Mouse (Mus musculus) midbrain, embryonic 16.5 days (tissue): ENCODE data around the gene Tmem132a. TPM values are rescaled to one million over a fixed set of nuclear protein-coding genes. Genes with fewer than 3 reads are reported as not detected.

Source experiments
- ATAC-seq: fragments of 200-750 bp; cut with Nextera tagmentation; 2 replicates; pipeline ENCODE4 v1.8.0; 2017; ENCODE audit warnings: moderate TSS enrichment
- H3K27ac ChIP-seq: fragments of 300-500 bp; sonication (generic); 2 replicates; pipeline ENCODE4 v1.5.1; 2014; ENCODE audit warnings: mild to moderate bottlenecking, low read length, mixed read lengths
- H3K27me3 ChIP-seq: fragments of 300-500 bp; sonication (generic); 2 replicates; pipeline ENCODE4 v1.6.1; 2014; ENCODE audit warnings: low read depth, low read length, mixed read lengths; ENCODE audit not compliant: control insufficient read depth, insufficient read depth
- H3K36me3 ChIP-seq: fragments of 300-500 bp; sonication (generic); 2 replicates; pipeline ENCODE4 v1.6.1; 2014; ENCODE audit warnings: mild to moderate bottlenecking, low read length, moderate library complexity, mixed read lengths; ENCODE audit not compliant: control insufficient read depth, insufficient read depth
- H3K4me1 ChIP-seq: fragments of 300-500 bp; sonication (generic); 2 replicates; pipeline ENCODE4 v1.6.1; 2014; ENCODE audit warnings: mild to moderate bottlenecking, low read length, mixed read lengths; ENCODE audit not compliant: control insufficient read depth, insufficient read depth
- H3K4me2 ChIP-seq: fragments of 300-500 bp; sonication (generic); 2 replicates; pipeline ENCODE4 v1.6.1; 2014; ENCODE audit warnings: mild to moderate bottlenecking, low read length, mixed read lengths
- H3K4me3 ChIP-seq: fragments of 300-500 bp; sonication (generic); 2 replicates; pipeline ENCODE4 v1.5.1; 2014; ENCODE audit warnings: low read depth, mild to moderate bottlenecking, low read length, moderate library complexity, mixed read lengths
- H3K9ac ChIP-seq: fragments of 300-500 bp; sonication (generic); 2 replicates; pipeline ENCODE4 v1.6.1; 2014; ENCODE audit warnings: low read depth, low read length, mixed read lengths
- H3K9me3 ChIP-seq: fragments of 300-500 bp; sonication (generic); replicated peaks from 2 replicates; pipeline ENCODE4 v1.6.1; 2014; ENCODE audit warnings: mild to moderate bottlenecking, low read length, mixed read lengths; ENCODE audit not compliant: control insufficient read depth, poor library complexity, severe bottlenecking
- WGBS: fragments of 180-500 bp; shearing (Covaris S2); extraction: QIAGEN DNeasy Blood & Tissue Kit; methylation state at CpG from one replicate; pipeline ENCODE4 v1.1.7; 2014; 5-methylcytosine and 5-hydroxymethylcytosine counted together
- polyA plus RNA-seq: library from polyadenylated mRNA; unstranded; fragments of >200 nt; fragmentation: Nextera tagmentation; extraction: Ambion mirVana; gene quantifications from 2 replicates; pipeline ENCODE4 v1.2.1, GENCODE M21; 2015

The Tmem132a gene
- polyA plus RNA-seq, 1 experiment from 2014 or later, result 242 TPM

DNA sequence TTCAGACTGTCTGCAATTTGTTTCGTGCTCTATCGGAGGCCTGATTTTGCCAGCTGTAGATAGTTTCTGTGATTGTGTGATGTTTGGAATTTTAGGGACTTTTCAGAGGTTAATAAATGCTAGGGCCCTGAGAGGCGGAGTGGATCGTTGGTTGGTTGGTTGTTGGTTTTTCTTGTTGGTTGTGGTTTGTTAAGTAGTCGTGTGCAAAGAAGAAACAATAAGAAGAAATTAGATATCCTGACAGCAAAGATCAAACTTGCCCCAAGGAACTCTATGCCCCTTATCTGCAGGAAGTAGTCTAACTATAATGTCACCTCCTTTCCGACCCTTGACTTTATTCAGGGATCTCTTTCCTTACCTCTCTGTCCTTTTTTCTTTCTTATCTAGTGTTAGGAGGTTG lies 58.3 kb downstream of the Tmem132a start:
- Histone ChIP-seq H3K4me2 (no peak overlapping the region), H3K36me3 (no peaks in the 10 kb centered on the region), H3K9ac (no peak overlapping the region), H3K27me3 (no peaks in the 10 kb centered on the region), H3K9me3 (no peaks in the 10 kb centered on the region), H3K4me1 (peaks cover 10% of the 10 kb centered on the region), H3K4me3 (no peak overlapping the region), H3K27ac (no peak overlapping the region)
- no peak for ATAC-seq
- WGBS, result 91% methylated on average over 6 of the region's 6 CpGs

GRCm38 (mm10) chr19:10810176-10810492 lies 59.6 kb downstream of the Tmem132a start:
- no peak overlapping the region for H3K4me2 ChIP-seq
- no peaks in the 10 kb centered on the region for H3K9me3 ChIP-seq
- H3K36me3 ChIP-seq, result no peaks in the 10 kb centered on the region
- H3K4me3 ChIP-seq, result no peak overlapping the region
- H3K27me3 ChIP-seq, result no peaks in the 10 kb centered on the region
- H3K9ac ChIP-seq, result no peak overlapping the region
- ATAC-seq, result peak; percentile 9; the same call in 1 of the 2 replicates
- peaks cover 10% of the 10 kb centered on the region for H3K4me1 ChIP-seq
- peak overlapping the region; percentile 77 for H3K27ac ChIP-seq
- WGBS, result 62% methylated on average over 4 of the region's 4 CpGs

GRCm38 (mm10) chr19:10809428-10810175 lies 60.1 kb downstream of the Tmem132a start:
- H3K4me1 ChIP-seq, result peaks cover 10% of the 10 kb centered on the region
- no peak overlapping the region for H3K9ac ChIP-seq
- ATAC-seq, result peak; percentile 92
- H3K4me2 ChIP-seq, result no peak overlapping the region
- WGBS, result 64% methylated on average over 11 of the region's 11 CpGs
- no peak overlapping the region for H3K4me3 ChIP-seq
- H3K36me3 ChIP-seq, result no peaks in the 10 kb centered on the region
- H3K27me3 ChIP-seq, result no peaks in the 10 kb centered on the region
- H3K27ac ChIP-seq, result peak overlapping the region; percentile 77
- no peaks in the 10 kb centered on the region for H3K9me3 ChIP-seq

GRCm38 (mm10) chr19:10808524-10809233 lies 61.1 kb downstream of the Tmem132a start:
- peak overlapping the region; percentile 77 for H3K27ac ChIP-seq
- peaks cover 10% of the 10 kb centered on the region for H3K4me1 ChIP-seq
- no peak overlapping the region for H3K4me3 ChIP-seq
- no peaks in the 10 kb centered on the region for H3K27me3 ChIP-seq
- no peak overlapping the region for H3K9ac ChIP-seq
- peak; percentile 28; the same call in 1 of the 2 replicates for ATAC-seq
- no peak overlapping the region for H3K4me2 ChIP-seq
- 91% methylated on average over 12 of the region's 12 CpGs for WGBS
- no peaks in the 10 kb centered on the region for H3K9me3 ChIP-seq
- no peaks in the 10 kb centered on the region for H3K36me3 ChIP-seq

Other genes starting within 250 kb of the Tmem132a start
- 1.1 and 2.0 TPM in 2 replicates for gene Vwce, start 235.7 kb downstream of the Tmem132a start, polyA plus RNA-seq
- gene Pga5, start 191.9 kb downstream of the Tmem132a start, polyA plus RNA-seq, result not detected in 2 replicates
- 28.6 and 31.2 TPM in 2 replicates for gene Vps37c, start 181.2 kb downstream of the Tmem132a start, polyA plus RNA-seq
- gene Cd5, start 130.9 kb downstream of the Tmem132a start, polyA plus RNA-seq, result 0.48 and 0.78 TPM in 2 replicates
- gene Cd6, start 39.9 kb downstream of the Tmem132a start, polyA plus RNA-seq, result 0.06 TPM in 1 of 2 replicates, not detected in the other
- gene Slc15a3, start 30.2 kb downstream of the Tmem132a start, polyA plus RNA-seq, result 0.27 and 0.30 TPM in 2 replicates
- 47.0 TPM in 2 replicates for gene Tmem109, start 12.1 kb upstream of the Tmem132a start, polyA plus RNA-seq
- 38.9 and 40.1 TPM in 2 replicates for gene Prpf19, start 25.3 kb upstream of the Tmem132a start, polyA plus RNA-seq
- gene Zp1, start 50.7 kb upstream of the Tmem132a start, polyA plus RNA-seq, result 0.58 and 0.89 TPM in 2 replicates
- gene Ptgdr2, start 67.2 kb upstream of the Tmem132a start, polyA plus RNA-seq, result 0.09 and 0.14 TPM in 2 replicates
- gene Ccdc86, start 79.3 kb upstream of the Tmem132a start, polyA plus RNA-seq, result 12.8 and 13.5 TPM in 2 replicates
- not detected in 2 replicates for gene Ms4a10, start 104.7 kb upstream of the Tmem132a start, polyA plus RNA-seq
- not detected in 2 replicates for gene Ms4a15, start 123.3 kb upstream of the Tmem132a start, polyA plus RNA-seq
- gene Ms4a18, start 148.1 kb upstream of the Tmem132a start, polyA plus RNA-seq, result not detected in 2 replicates
- not detected in 2 replicates for gene Ms4a8a, start 211.2 kb upstream of the Tmem132a start, polyA plus RNA-seq